Mouse (Mus musculus) colon, adult 2 months (tissue): ENCODE data around the gene B230118H07Rik. TPM values are rescaled to one million over a fixed set of nuclear protein-coding genes. Genes with fewer than 3 reads are reported as not detected.

Source experiments
- polyA plus RNA-seq: library from polyadenylated mRNA; depleted of rRNA; stranded (reverse); fragments of >200 nt; gene quantifications from 2 replicates; pipeline ENCODE4 v1.2.3, GENCODE M21; 2012; rRNA removed

B230118H07Rik gene
- 0.81 and 1.1 TPM in 2 replicates for polyA plus RNA-seq

GRCm38 (mm10) chr2:101649114-101649671 is at the start of gene B230118H07Rik, which contains the start of gene Rag1:
Gene B230118H07Rik, minus strand, starts transcription at chr2:101649532.
Gene Rag1, minus strand, starts transcription at chr2:101649501.

DNA sequence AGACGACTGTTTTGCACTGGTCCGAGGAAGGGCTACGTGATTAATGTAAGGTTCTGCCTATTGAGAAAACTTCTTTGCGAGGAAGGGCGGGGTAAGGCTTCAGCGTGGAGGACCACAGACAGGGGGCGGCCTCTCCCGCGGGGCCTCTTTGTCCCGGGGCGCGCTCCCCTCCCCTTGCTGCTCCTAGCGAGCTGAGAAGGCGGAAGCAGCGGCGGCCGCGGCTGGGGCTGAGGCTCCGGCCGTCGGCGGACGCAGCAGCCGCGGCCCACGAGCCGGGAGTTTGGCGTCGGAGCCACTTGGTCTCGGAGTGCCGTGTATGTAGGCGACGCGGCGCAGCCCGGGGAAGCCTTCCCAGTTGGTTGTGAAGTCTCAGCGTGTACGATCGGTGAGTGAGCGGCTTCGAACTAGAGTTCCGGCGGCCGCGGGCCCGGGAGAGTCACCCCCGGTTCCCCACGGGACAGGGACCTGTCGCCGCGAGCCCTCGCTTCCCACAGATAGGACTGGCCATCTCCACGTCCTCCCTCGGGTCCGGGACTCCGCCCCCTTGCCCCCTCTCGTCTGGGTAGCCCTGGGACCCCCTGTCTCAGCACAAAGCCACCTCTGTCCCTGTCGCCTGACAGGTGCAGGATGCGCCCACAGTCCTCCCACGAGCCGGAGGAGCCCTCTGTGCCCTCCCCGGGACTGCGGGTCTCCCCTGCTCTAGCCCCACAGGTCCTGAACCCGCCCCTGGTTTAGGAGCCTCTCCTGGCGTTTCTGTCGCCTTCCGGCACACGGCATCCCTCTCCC is 29.1 kb upstream of the B230118H07Rik start, which contains the start of gene Traf6:
Traf6 (plus strand) TSS at position 194 of the 786 bp plus-strand sequence.

DNA sequence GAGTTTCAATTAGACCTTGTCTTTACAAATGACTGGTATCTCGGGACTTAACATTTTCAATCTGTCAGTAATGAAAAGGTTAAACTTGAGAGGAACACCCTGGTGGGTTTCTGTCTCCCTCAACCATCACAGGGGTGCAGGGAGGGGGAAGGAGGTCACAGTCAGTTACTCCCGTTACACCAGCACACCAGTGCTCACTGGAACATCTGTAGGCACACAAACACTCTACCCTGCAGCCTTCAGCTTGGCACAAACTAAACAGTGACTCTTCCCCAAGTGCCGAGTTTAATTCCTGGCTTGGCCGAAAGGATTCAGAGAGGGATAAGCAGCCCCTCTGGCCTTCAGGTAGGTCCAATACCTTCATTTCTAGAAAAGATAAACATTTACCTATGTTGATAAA is 24.8 kb downstream of the B230118H07Rik start, which contains the start of gene Rag2:
Rag2 (plus strand) TSS at position 193 of the 400 bp plus-strand sequence.

Other genes starting within 250 kb of the B230118H07Rik start
- not detected in 2 replicates for gene Rag2, start 24.8 kb downstream of the B230118H07Rik start, polyA plus RNA-seq
- gene Rag1, start within 50 bp of the B230118H07Rik start, polyA plus RNA-seq = not detected in 2 replicates
- 6.5 and 7.7 TPM in 2 replicates for gene Traf6, start 28.9 kb upstream of the B230118H07Rik start, polyA plus RNA-seq
- 2.3 and 3.3 TPM in 2 replicates for gene Prr5l, start 233.5 kb upstream of the B230118H07Rik start, polyA plus RNA-seq
- gene Commd9, start 236.7 kb upstream of the B230118H07Rik start, polyA plus RNA-seq = 36.4 and 55.8 TPM in 2 replicates